Mouse (Mus musculus): ENCODE data around the gene Pld4. TPM values are rescaled to one million over a fixed set of nuclear protein-coding genes. Genes with fewer than 3 reads are reported as not detected.

Gene Pld4
- total and polyA plus RNA-seq, 2 experiments: 8.5 to 20.5 TPM

DNA sequence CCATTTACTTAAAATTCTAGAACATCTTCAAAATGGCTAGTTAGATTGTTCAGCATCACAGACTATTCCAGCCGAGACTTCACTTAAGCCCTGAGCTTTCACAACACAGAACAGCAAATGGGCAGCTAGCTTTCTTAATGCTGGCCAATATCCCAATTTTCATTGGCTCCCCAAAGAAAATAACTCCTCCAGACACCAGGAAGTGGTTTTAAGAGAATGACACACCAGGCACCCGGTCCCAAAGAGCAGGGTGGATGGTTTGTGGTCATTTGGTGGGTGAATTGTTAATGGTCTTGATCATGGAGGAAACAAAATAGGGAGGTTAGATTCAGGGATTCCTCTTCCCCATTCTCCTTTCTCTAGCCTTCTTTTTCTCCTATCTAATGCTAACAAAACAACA is 8.1 kb upstream of the Pld4 start:
- TF ChIP-seq POLR2A (IDR thresholded peaks at IDR 0.05; ENCODE audit: extremely low read depth, insufficient read depth, low read length): no peak
- Histone ChIP-seq H3K27me3 (ENCODE audit: control insufficient read depth, insufficient read depth, low read length) (no peaks in the 10 kb centered on the region), H3K4me3 (ENCODE audit: insufficient read depth, low read depth, low read length) (no peak overlapping the region), H3K9ac (ENCODE audit: low read depth, low read length) (no peak overlapping the region), H3K27ac (replicated peaks; ENCODE audit: insufficient read depth, low read depth, low read length) (no peak overlapping the region), H3K79me2 (ENCODE audit: control insufficient read depth, insufficient read depth, low read length) (no peaks in the 10 kb centered on the region), H3K4me1 (ENCODE audit: control insufficient read depth, insufficient read depth, low read length) (peaks cover 2% of the 10 kb centered on the region; the same call in 1 of the 2 replicates), H3K36me3 (ENCODE audit: control insufficient read depth, insufficient read depth, low read length) (no peaks in the 10 kb centered on the region)
- 66% methylated on average over 2 of the region's 2 CpGs for WGBS
- no peak for DNase-seq (ENCODE audit: extremely low read depth, low read depth, low spot score)

DNA sequence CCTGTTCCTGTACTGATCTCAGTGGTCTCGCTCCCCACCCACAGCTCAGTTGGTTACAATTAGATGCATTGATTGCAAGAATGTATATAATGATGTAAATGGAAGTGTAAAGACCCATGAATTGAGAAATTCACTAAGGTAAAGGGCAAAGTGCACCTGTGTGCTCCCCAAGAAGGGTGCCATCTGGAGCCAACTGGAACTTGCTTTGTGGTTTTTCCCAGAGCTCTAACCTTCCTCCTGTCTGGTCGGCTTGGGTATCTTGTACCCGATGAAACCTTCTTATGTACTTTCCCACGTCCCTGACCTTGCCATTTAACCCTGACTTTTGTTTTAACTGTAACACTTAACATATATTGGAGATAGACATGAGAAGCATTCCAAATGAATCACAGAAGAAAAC is 4.6 kb upstream of the Pld4 start:
- no peak for DNase-seq (ENCODE audit: extremely low read depth, low read depth, low spot score)
- H3K9ac ChIP-seq (ENCODE audit: low read depth, low read length): no peak overlapping the region
- H3K36me3 ChIP-seq (ENCODE audit: control insufficient read depth, insufficient read depth, low read length): no peaks in the 10 kb centered on the region
- no peaks in the 10 kb centered on the region for H3K27me3 ChIP-seq (ENCODE audit: control insufficient read depth, insufficient read depth, low read length)
- 48% methylated on average over 4 of the region's 4 CpGs for WGBS
- H3K27ac ChIP-seq (replicated peaks; ENCODE audit: insufficient read depth, low read depth, low read length): no peak overlapping the region
- H3K79me2 ChIP-seq (ENCODE audit: control insufficient read depth, insufficient read depth, low read length): no peaks in the 10 kb centered on the region
- TF ChIP-seq CTCF (IDR thresholded peaks at IDR 0.05; ENCODE audit: low read depth, low read length) (no peak), POLR2A (IDR thresholded peaks at IDR 0.05; ENCODE audit: extremely low read depth, insufficient read depth, low read length) (no peak)
- H3K4me3 ChIP-seq (ENCODE audit: insufficient read depth, low read depth, low read length): no peak overlapping the region
- H3K4me1 ChIP-seq (ENCODE audit: control insufficient read depth, insufficient read depth, low read length): peaks cover 2% of the 10 kb centered on the region; the same call in 1 of the 2 replicates

DNA sequence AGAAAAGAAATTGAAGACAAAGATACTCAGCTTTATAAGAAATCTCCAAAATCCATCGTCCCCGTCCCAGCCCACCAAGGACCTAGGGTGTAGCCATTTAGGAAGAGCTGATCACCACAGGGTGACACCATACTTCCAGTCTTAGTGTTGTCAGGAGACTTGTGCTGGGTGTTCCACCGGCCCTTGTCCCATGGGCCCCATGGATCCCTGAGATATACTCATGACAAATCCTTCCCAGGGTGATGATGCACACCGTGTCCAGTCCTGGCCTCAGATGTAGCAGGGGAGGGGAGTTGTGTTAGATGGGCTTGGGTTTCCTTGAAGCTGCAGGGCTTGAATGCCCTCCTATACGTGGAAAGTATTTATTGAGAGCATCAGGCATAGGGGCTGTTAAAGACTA is 2.6 kb upstream of the Pld4 start:
- WGBS: 94% methylated on average over 5 of the region's 5 CpGs
- Histone ChIP-seq H3K4me1 (ENCODE audit: control insufficient read depth, insufficient read depth, low read length) (peaks cover 2% of the 10 kb centered on the region; the same call in 1 of the 2 replicates), H3K27ac (replicated peaks; ENCODE audit: insufficient read depth, low read depth, low read length) (no peak overlapping the region), H3K27me3 (ENCODE audit: control insufficient read depth, insufficient read depth, low read length) (no peaks in the 10 kb centered on the region), H3K36me3 (ENCODE audit: control insufficient read depth, insufficient read depth, low read length) (no peaks in the 10 kb centered on the region), H3K4me3 (ENCODE audit: insufficient read depth, low read depth, low read length) (no peak overlapping the region), H3K79me2 (ENCODE audit: control insufficient read depth, insufficient read depth, low read length) (no peaks in the 10 kb centered on the region), H3K9ac (ENCODE audit: low read depth, low read length) (no peak overlapping the region)
- no peak for DNase-seq (ENCODE audit: extremely low read depth, low read depth, low spot score)
- no peak for TF ChIP-seq CTCF (IDR thresholded peaks at IDR 0.05; ENCODE audit: low read depth, low read length)
- TF ChIP-seq POLR2A (IDR thresholded peaks at IDR 0.05; ENCODE audit: extremely low read depth, insufficient read depth, low read length): no peak

DNA sequence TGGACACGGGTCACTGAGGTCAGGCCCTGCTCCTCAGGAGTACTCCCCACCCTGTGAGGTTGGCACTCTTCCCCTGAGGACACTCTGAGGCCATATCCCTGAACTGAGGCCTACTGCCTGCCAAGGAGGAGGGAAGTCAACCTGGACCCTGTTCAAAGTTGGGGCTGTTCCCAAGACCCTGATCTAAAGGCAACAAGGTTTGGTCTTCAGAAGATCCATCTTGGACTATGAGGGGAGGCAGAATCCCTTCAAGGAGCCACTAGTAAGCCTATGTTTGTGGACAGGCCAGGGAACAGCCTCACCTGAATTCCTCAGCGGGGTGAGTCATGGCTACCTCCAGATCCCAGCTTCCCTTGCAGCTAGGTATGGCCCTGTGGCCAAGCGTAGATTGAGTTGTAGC is 984 bp upstream of the Pld4 start:
- H3K36me3 ChIP-seq (ENCODE audit: control insufficient read depth, insufficient read depth, low read length): no peaks in the 10 kb centered on the region
- no peaks in the 10 kb centered on the region; the same call in 1 of the 2 replicates for H3K4me1 ChIP-seq (ENCODE audit: control insufficient read depth, insufficient read depth, low read length)
- no peak overlapping the region for H3K27ac ChIP-seq (replicated peaks; ENCODE audit: insufficient read depth, low read depth, low read length)
- DNase-seq (ENCODE audit: extremely low read depth, low read depth, low spot score): no peak
- no peak for TF ChIP-seq CTCF (IDR thresholded peaks at IDR 0.05; ENCODE audit: low read depth, low read length)
- no peak for TF ChIP-seq POLR2A (IDR thresholded peaks at IDR 0.05; ENCODE audit: extremely low read depth, insufficient read depth, low read length)
- no peaks in the 10 kb centered on the region for H3K27me3 ChIP-seq (ENCODE audit: control insufficient read depth, insufficient read depth, low read length)
- no peak overlapping the region for H3K4me3 ChIP-seq (ENCODE audit: insufficient read depth, low read depth, low read length)
- H3K9ac ChIP-seq (ENCODE audit: low read depth, low read length): no peak overlapping the region
- H3K79me2 ChIP-seq (ENCODE audit: control insufficient read depth, insufficient read depth, low read length): no peaks in the 10 kb centered on the region
- whole genome bisulfite sequencing: 90% methylated on average over 3 of the region's 3 CpGs

DNA sequence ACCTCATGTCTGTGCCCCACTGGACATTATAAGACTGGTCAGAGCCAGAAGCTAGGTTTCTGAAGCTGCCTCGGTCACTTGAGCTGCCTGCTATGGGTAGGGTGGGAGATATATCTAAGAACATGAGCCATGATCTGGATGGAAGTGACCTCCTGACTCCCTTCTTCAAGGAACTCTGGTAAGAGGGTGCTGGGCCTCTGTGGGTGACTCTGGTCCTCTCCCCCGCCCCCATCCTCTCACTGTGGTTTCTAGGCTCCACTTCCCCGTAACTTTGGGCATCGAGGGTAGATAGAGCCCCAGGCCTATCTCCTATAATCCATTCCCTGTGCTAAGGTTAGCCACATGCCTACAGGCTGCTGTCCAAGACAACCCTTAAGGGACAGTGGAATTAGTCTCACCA is 956 bp downstream of the Pld4 start:
- Histone ChIP-seq H3K79me2 (ENCODE audit: control insufficient read depth, insufficient read depth, low read length) (no peaks in the 10 kb centered on the region), H3K27ac (replicated peaks; ENCODE audit: insufficient read depth, low read depth, low read length) (peak overlapping the region; percentile 45), H3K4me1 (ENCODE audit: control insufficient read depth, insufficient read depth, low read length) (no peaks in the 10 kb centered on the region), H3K27me3 (ENCODE audit: control insufficient read depth, insufficient read depth, low read length) (no peaks in the 10 kb centered on the region), H3K9ac (ENCODE audit: low read depth, low read length) (no peak overlapping the region), H3K4me3 (ENCODE audit: insufficient read depth, low read depth, low read length) (0 out of 2 replicates have a peak overlapping the region, but pooled peaks have one; percentile 47), H3K36me3 (ENCODE audit: control insufficient read depth, insufficient read depth, low read length) (no peaks in the 10 kb centered on the region)
- 86% methylated on average over 4 of the region's 4 CpGs for WGBS
- no peak for DNase-seq (ENCODE audit: extremely low read depth, low read depth, low spot score)
- TF ChIP-seq CTCF (IDR thresholded peaks at IDR 0.05; ENCODE audit: low read depth, low read length): no peak
- no peak for TF ChIP-seq POLR2A (IDR thresholded peaks at IDR 0.05; ENCODE audit: extremely low read depth, insufficient read depth, low read length)

DNA sequence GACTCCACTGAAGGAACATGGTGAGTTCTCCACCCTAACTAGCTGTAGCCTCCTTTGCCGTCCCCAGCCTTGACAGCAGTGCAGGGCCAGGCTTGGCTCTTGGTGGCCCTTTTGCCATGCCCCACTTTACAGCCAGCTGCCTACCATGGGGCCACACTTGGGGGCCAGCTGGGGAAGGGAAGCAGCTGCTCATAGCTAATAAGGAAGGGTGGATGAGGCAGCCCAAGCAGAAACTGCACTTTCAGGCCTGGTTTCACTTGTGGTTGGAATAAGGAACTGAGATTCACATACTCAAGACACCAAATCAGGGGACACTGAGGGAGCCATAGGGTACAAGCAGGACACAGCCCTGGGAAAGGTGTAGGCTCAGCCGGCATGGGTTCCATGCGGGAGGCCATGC is 1.6 kb downstream of the Pld4 start:
- Histone ChIP-seq H3K27ac (replicated peaks; ENCODE audit: insufficient read depth, low read depth, low read length) (peak overlapping the region; percentile 45), H3K27me3 (ENCODE audit: control insufficient read depth, insufficient read depth, low read length) (no peaks in the 10 kb centered on the region), H3K4me1 (ENCODE audit: control insufficient read depth, insufficient read depth, low read length) (no peaks in the 10 kb centered on the region), H3K9ac (ENCODE audit: low read depth, low read length) (0 out of 2 replicates have a peak overlapping the region, but pooled peaks have one; percentile 26), H3K36me3 (ENCODE audit: control insufficient read depth, insufficient read depth, low read length) (no peaks in the 10 kb centered on the region), H3K4me3 (ENCODE audit: insufficient read depth, low read depth, low read length) (peak overlapping the region; percentile 47), H3K79me2 (ENCODE audit: control insufficient read depth, insufficient read depth, low read length) (no peaks in the 10 kb centered on the region)
- WGBS: 86% methylated on average over 3 of the region's 3 CpGs
- TF ChIP-seq CTCF (IDR thresholded peaks at IDR 0.05; ENCODE audit: low read depth, low read length): no peak
- no peak for TF ChIP-seq POLR2A (IDR thresholded peaks at IDR 0.05; ENCODE audit: extremely low read depth, insufficient read depth, low read length)
- DNase-seq (ENCODE audit: extremely low read depth, low read depth, low spot score): peak; percentile 26

Data from liver, adult 2 months (tissue).